Comparison of ENCODE assay signal across 8 mouse cellular contexts in the genomic region with DNA sequence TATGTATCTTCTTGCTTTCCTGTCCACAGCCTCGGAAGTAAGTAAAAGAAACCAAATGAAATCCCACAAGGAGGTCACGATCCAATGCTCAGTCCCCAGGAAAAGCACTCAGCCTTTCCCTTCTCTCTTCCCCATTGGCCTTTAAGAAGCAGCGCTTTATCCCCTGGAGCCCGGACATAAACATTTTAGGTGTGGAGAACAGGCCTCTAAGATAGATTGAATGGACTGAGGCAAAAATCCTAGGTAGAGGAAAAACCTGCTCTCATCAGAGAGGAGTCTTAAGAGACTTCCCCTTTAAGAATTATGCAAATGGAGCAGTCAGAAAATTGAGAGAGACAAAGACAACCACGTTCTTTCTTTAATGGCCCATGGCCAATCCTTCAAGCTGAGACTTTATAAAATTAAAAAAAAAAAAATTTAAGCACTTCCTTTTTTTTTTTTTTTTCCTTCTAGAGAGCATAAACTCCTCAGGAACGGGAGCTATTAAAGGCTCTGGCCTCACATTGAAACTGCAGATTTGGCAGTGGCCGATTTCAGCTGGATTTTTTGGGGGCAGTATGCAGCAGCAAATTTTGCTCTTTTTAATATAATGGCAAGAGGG.
DNase-seq lines count a peak whose midpoint lies in the region; ATAC-seq lines count a peak whose summit lies in the region.

No protein-coding gene starts in this region.

- H3K36me3 ChIP-seq in heart, embryonic 12.5 days, result no peaks in the 10 kb centered on the region
- no peaks in the 10 kb centered on the region for H3K36me3 ChIP-seq in hindbrain, embryonic 10.5 days
- H3K36me3 ChIP-seq in midbrain, embryonic 10.5 days, result no peaks in the 10 kb centered on the region

- H3K4me2 ChIP-seq in heart, embryonic 12.5 days, result peak overlapping the region; percentile 69

- no peak for DNase-seq in heart, postnatal 4 days
- peak; percentile 41 for DNase-seq in brain, adult 2 months (ENCODE audit: low read depth, low spot score)
- DNase-seq in hindbrain, embryonic 10.5 days (ENCODE audit: low spot score), result no peak
- DNase-seq in midbrain, embryonic 10.5 days (ENCODE audit: low spot score), result no peak
- no peak for DNase-seq in adrenal gland, adult 8-10 months
- no peak for DNase-seq in spleen, postnatal 36 days (ENCODE audit: low spot score in 2 of 2)
- DNase-seq in ovary, postnatal 36 days (ENCODE audit: low spot score), result no peak

- WGBS in heart, embryonic 12.5 days, result 34% methylated on average over 7 of the region's 7 CpGs
- 36% methylated on average over 7 of the region's 7 CpGs for WGBS in hindbrain, embryonic 10.5 days
- WGBS in midbrain, embryonic 10.5 days, result 24% methylated on average over 7 of the region's 7 CpGs

- no peaks in the 10 kb centered on the region for H3K27me3 ChIP-seq in heart, embryonic 12.5 days (replicated peaks)
- H3K27me3 ChIP-seq in hindbrain, embryonic 10.5 days (ENCODE audit: insufficient read depth, poor library complexity, severe bottlenecking), result no peaks in the 10 kb centered on the region
- no peaks in the 10 kb centered on the region; the same call in 1 of the 2 replicates for H3K27me3 ChIP-seq in midbrain, embryonic 10.5 days (ENCODE audit: low read depth, poor library complexity, severe bottlenecking)

- H3K9ac ChIP-seq in heart, embryonic 12.5 days, result peak overlapping the region; percentile 35; the same call in 1 of the 2 replicates

- peaks cover 9% of the 10 kb centered on the region for H3K4me1 ChIP-seq in heart, embryonic 12.5 days (replicated peaks)
- peaks cover 11% of the 10 kb centered on the region for H3K4me1 ChIP-seq in hindbrain, embryonic 10.5 days (replicated peaks)
- peaks cover 12% of the 10 kb centered on the region for H3K4me1 ChIP-seq in midbrain, embryonic 10.5 days

- H3K4me3 ChIP-seq in heart, embryonic 12.5 days, result peak overlapping the region; percentile 38
- H3K4me3 ChIP-seq in hindbrain, embryonic 10.5 days, result peak overlapping the region; percentile 42
- H3K4me3 ChIP-seq in midbrain, embryonic 10.5 days, result peak overlapping the region; percentile 49

- no peaks in the 10 kb centered on the region for H3K9me3 ChIP-seq in heart, embryonic 12.5 days (replicated peaks)
- H3K9me3 ChIP-seq in hindbrain, embryonic 10.5 days, result no peaks in the 10 kb centered on the region
- no peaks in the 10 kb centered on the region for H3K9me3 ChIP-seq in midbrain, embryonic 10.5 days (replicated peaks)

- no peak for ATAC-seq in heart, embryonic 12.5 days (ENCODE audit: insufficient number of reproducible peaks, low FRiP score)

- H3K27ac ChIP-seq in heart, embryonic 12.5 days (ENCODE audit: poor library complexity, severe bottlenecking), result peak overlapping the region; percentile 80
- peak overlapping the region; percentile 81 for H3K27ac ChIP-seq in hindbrain, embryonic 10.5 days
- H3K27ac ChIP-seq in midbrain, embryonic 10.5 days (replicated peaks), result peak overlapping the region; percentile 49
